Mouse (Mus musculus) spleen, adult 2 months (tissue): ENCODE measurements around the gene Polr2h.

Experiments
- CTCF ChIP-seq: fragments of 200-500 bp; IDR thresholded peaks from 2 replicates; pipeline ENCODE4 v1.5.1; 2011; ENCODE audit warnings: mild to moderate bottlenecking, inconsistent platforms; ENCODE audit not compliant: insufficient read depth, insufficient read length, insufficient replicate concordance; ENCODE audit errors: extremely low read depth
- POLR2A ChIP-seq: fragments of 200-500 bp; IDR thresholded peaks from 2 replicates; pipeline ENCODE4 v1.6.1; 2011; ENCODE audit warnings: low read depth, low read length, inconsistent platforms

GRCm38 (mm10) chr16:20716841-20717180, 654 bp upstream of the Polr2h start:
- no peak for TF ChIP-seq CTCF
- no peak for TF ChIP-seq POLR2A
